Mouse (Mus musculus) liver, embryonic 14.5 days (tissue): ENCODE data around the gene Gpr62. TPM values are rescaled to one million over a fixed set of nuclear protein-coding genes. Genes with fewer than 3 reads are reported as not detected.

Source experiments
- ATAC-seq: fragments of 200-750 bp; cut with Nextera tagmentation; 2 replicates; pipeline ENCODE4 v1.8.0; 2017; ENCODE audit warnings: moderate number of reproducible peaks, mild to moderate bottlenecking, moderate library complexity; ENCODE audit not compliant: insufficient read depth
- DNase-seq, 3 experiments: peaks; one replicate each; pipeline ENCODE4 v3.0.0-alpha.2; 2012 to 2013; ENCODE audit warnings: low read depth in 3 of 3, low spot score in 3 of 3
- H3K27ac ChIP-seq: fragments of 300-500 bp; sonication (generic); 2 replicates; pipeline ENCODE4 v1.5.1; 2014; ENCODE audit warnings: moderate library complexity, mild to moderate bottlenecking, control low read depth, inconsistent platforms
- H3K27me3 ChIP-seq: fragments of 300-500 bp; sonication (generic); 2 replicates; pipeline ENCODE4 v1.6.1; 2014; ENCODE audit warnings: mild to moderate bottlenecking, low read length, moderate library complexity; ENCODE audit not compliant: control insufficient read depth, insufficient read depth
- H3K36me3 ChIP-seq: fragments of 300-500 bp; sonication (generic); replicated peaks from 2 replicates; pipeline ENCODE4 v1.6.1; 2014; ENCODE audit warnings: low read depth; ENCODE audit not compliant: control insufficient read depth, insufficient read depth
- H3K4me1 ChIP-seq, 2 experiments: fragments of 200-500 bp in 1 of 2; fragments of 300-500 bp in 1 of 2; sonication (generic) in 1 of 2; replicated peaks; 2 replicates each; pipeline ENCODE4 v1.6.1; 2012 to 2014; ENCODE audit warnings: antibody characterized with exemption in 1 of 2, inconsistent platforms in 1 of 2, low read length in 1 of 2; ENCODE audit not compliant: control insufficient read depth in 2 of 2, insufficient read depth in 2 of 2
- H3K4me2 ChIP-seq: fragments of 300-500 bp; sonication (generic); 2 replicates; pipeline ENCODE4 v1.6.1; 2014; ENCODE audit warnings: low read depth, mild to moderate bottlenecking, control low read depth, moderate library complexity
- H3K4me3 ChIP-seq, 2 experiments: fragments of 200-500 bp in 1 of 2; fragments of 300-500 bp in 1 of 2; sonication (generic) in 1 of 2; 2 replicates each; pipeline ENCODE4 v1.5.1; 2012 to 2014; ENCODE audit warnings: low read depth in 2 of 2, low read length in 2 of 2, mild to moderate bottlenecking in 2 of 2, control low read depth in 1 of 2, inconsistent platforms in 1 of 2, moderate library complexity in 1 of 2; ENCODE audit not compliant: insufficient read depth in 1 of 2
- H3K9ac ChIP-seq: fragments of 300-500 bp; sonication (generic); replicated peaks from 2 replicates; pipeline ENCODE4 v1.6.1; 2014; ENCODE audit warnings: mild to moderate bottlenecking, control low read depth, moderate library complexity
- H3K9me3 ChIP-seq: fragments of 300-500 bp; sonication (generic); 2 replicates; pipeline ENCODE4 v1.6.1; 2016; ENCODE audit warnings: low read length, mixed read lengths; ENCODE audit not compliant: control insufficient read depth
- CTCF ChIP-seq: IDR thresholded peaks from 2 replicates; pipeline ENCODE4 v1.5.1; 2016; ENCODE audit warnings: antibody characterized with exemption, low read depth, control low read depth
- EP300 ChIP-seq: IDR thresholded peaks from 2 replicates; pipeline ENCODE4 v1.6.1; 2016; ENCODE audit warnings: antibody characterized with exemption, low read depth
- WGBS: fragments of 180-500 bp; shearing (Covaris S2); extraction: QIAGEN DNeasy Blood & Tissue Kit; methylation state at CpG from one replicate; pipeline ENCODE4 v1.1.7; 2014; ENCODE audit not compliant: insufficient replicate concordance; 5-methylcytosine and 5-hydroxymethylcytosine counted together
- polyA plus RNA-seq, 2 experiments: library from polyadenylated mRNA; depleted of rRNA in 1 of 2; stranded (reverse) in 1 of 2; unstranded in 1 of 2; fragments of >200 nt; fragmentation: Nextera tagmentation in 1 of 2; extraction: Ambion mirVana in 1 of 2; gene quantifications; 2 replicates each; pipeline versions ENCODE4 v1.2.1 to v1.2.3; 2012 to 2014

Gene Gpr62
- polyA plus RNA-seq, 2 experiments, result not detected

- peaks cover 5 to 20% of the 10 kb centered on the region in 2 experiments; a peak in 3 of 4 replicates for H3K4me1 ChIP-seq
- no peak overlapping the region for H3K9ac ChIP-seq
- no peaks in the 10 kb centered on the region for H3K36me3 ChIP-seq
- ATAC-seq (no peak), DNase-seq (no peak)
- H3K9me3 ChIP-seq, result no peaks in the 10 kb centered on the region
- H3K27ac ChIP-seq, result no peak overlapping the region
- TF ChIP-seq EP300 (no peak), CTCF (no peak)
- WGBS, result 55% methylated on average over 4 of the region's 4 CpGs
- H3K27me3 ChIP-seq, result no peaks in the 10 kb centered on the region
- H3K4me2 ChIP-seq, result no peak overlapping the region
- no peak overlapping the region for H3K4me3 ChIP-seq
These were observed 20.9 kb downstream of the Gpr62 start for GRCm38 (mm10) chr9:106444836-106445235.

- Histone ChIP-seq H3K4me2 (no peak overlapping the region), H3K27me3 (no peaks in the 10 kb centered on the region), H3K27ac (no peak overlapping the region), H3K36me3 (no peaks in the 10 kb centered on the region), H3K4me1 (peaks cover 12 to 22% of the 10 kb centered on the region in 2 experiments), H3K9me3 (no peaks in the 10 kb centered on the region), H3K9ac (no peak overlapping the region), H3K4me3 (no peak overlapping the region)
- TF ChIP-seq EP300 (no peak), CTCF (peak; percentile 43)
- WGBS, result 66% methylated on average over 5 of the region's 5 CpGs
- DNase-seq (no peak), ATAC-seq (no peak)
These were observed 23.1 kb downstream of the Gpr62 start for GRCm38 (mm10) chr9:106442680-106443079.

GRCm38 (mm10) chr9:106436566-106436965 lies 29.2 kb downstream of the Gpr62 start:
- H3K4me2 ChIP-seq, result peak overlapping the region; percentile 72
- peaks cover 20% of the 10 kb centered on the region for H3K36me3 ChIP-seq
- no peak overlapping the region for H3K27ac ChIP-seq
- TF ChIP-seq CTCF (no peak), EP300 (no peak)
- no peaks in the 10 kb centered on the region for H3K27me3 ChIP-seq
- H3K4me1 ChIP-seq, result peaks cover 22 to 39% of the 10 kb centered on the region in 2 experiments
- H3K9me3 ChIP-seq, result no peaks in the 10 kb centered on the region
- H3K4me3 ChIP-seq, result no peak overlapping the region
- H3K9ac ChIP-seq, result no peak overlapping the region
- 81% methylated on average over 9 of the region's 9 CpGs for WGBS
- DNase-seq (no peak), ATAC-seq (no peak)

GRCm38 (mm10) chr9:106433389-106433788 lies 32.3 kb downstream of the Gpr62 start:
- 62% methylated on average over 7 of the region's 7 CpGs for WGBS
- no peaks in the 10 kb centered on the region for H3K27me3 ChIP-seq
- H3K9me3 ChIP-seq, result no peaks in the 10 kb centered on the region
- ATAC-seq (no peak), DNase-seq (no peak)
- H3K36me3 ChIP-seq, result peaks cover 28% of the 10 kb centered on the region
- no peak overlapping the region for H3K4me3 ChIP-seq
- H3K27ac ChIP-seq, result peak overlapping the region; percentile 31
- TF ChIP-seq CTCF, result no peak
- no peak for TF ChIP-seq EP300
- peaks cover 19 to 47% of the 10 kb centered on the region in 2 experiments for H3K4me1 ChIP-seq
- no peak overlapping the region for H3K4me2 ChIP-seq
- no peak overlapping the region for H3K9ac ChIP-seq

- Histone ChIP-seq H3K27me3 (no peaks in the 10 kb centered on the region), H3K9me3 (no peaks in the 10 kb centered on the region)
- ATAC-seq, result no peak
These were observed 35.8 kb downstream of the Gpr62 start for GRCm38 (mm10) chr9:106430015-106430264.

More at GRCm38 (mm10) chr9:106430015-106430264, 35.8 kb downstream of the Gpr62 start:
- 3% methylated on average over 4 of the region's 4 CpGs for WGBS
- H3K4me3 ChIP-seq, result peak overlapping the region; percentile 76 to 94
- peak overlapping the region; percentile 59 for H3K27ac ChIP-seq
- H3K36me3 ChIP-seq, result peaks cover 28% of the 10 kb centered on the region
- no peak for TF ChIP-seq CTCF
- TF ChIP-seq EP300, result no peak
- peaks cover 11 to 33% of the 10 kb centered on the region in 2 experiments for H3K4me1 ChIP-seq
- no peak for DNase-seq
- H3K4me2 ChIP-seq, result peak overlapping the region; percentile 79
- peak overlapping the region; percentile 87 for H3K9ac ChIP-seq
